Mouse (Mus musculus): ENCODE measurements around the gene Eci1.
"Not testable (repeated sequence)": the region's sequence is repeated elsewhere in the genome, so short reads cannot be mapped to it uniquely, and the experiment has no call there.

DNA sequence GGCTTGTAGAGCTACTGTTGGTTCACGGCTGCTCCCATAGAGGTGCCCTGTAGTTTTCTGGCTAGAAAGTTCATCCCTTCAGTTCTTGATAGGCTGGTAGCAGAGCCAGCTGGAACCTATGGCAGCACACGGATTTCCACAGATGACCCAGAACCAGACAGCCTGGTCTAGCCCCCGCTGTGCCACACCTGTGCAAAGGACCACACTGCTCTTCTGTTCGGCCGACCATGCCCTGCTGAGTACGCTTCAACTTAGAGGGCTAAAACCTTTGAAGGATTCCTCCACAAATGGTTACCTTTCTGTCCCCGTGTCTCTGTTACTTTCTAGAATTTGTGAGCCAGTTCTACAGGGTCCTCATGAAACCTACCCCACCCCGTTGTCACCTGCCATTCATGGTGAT is 1.1 kb upstream of the Eci1 start:
- TF ChIP-seq POLR2A (IDR thresholded peaks at IDR 0.05; ENCODE audit: borderline replicate concordance, extremely low read depth, low read depth, low read length); CTCF (IDR thresholded peaks at IDR 0.05; ENCODE audit: insufficient read depth, low read length): not testable (repeated sequence)
